Mouse (Mus musculus) hematopoietic stem cell, adult 5-6 weeks (primary cell): ENCODE data around the gene Fryl. TPM values are rescaled to one million over a fixed set of nuclear protein-coding genes. Genes with fewer than 3 reads are reported as not detected.

Experiments used
- ATAC-seq, 2 experiments: fragments of 125-278 bp in 1 of 2; replicated peaks in 1 of 2; 2 replicates each; pipeline ENCODE4 v1.8.0; 2016 to 2017; ENCODE audit warnings: inconsistent platforms in 2 of 2, mild to moderate bottlenecking in 2 of 2, moderate number of reproducible peaks in 2 of 2, low read depth in 1 of 2, moderate TSS enrichment in 1 of 2; ENCODE audit not compliant: low FRiP score in 2 of 2, poor library complexity in 2 of 2, severe bottlenecking in 2 of 2, insufficient read depth in 1 of 2, low TSS enrichment in 1 of 2
- total RNA-seq: library from RNA; stranded (forward); fragments of 172-1452, 232-1000 nt; gene quantifications from 2 replicates; pipeline ENCODE4 v1.2.3, GENCODE M21; 2017

Fryl gene
- total RNA-seq, 1 experiment from 2014 or later = 73.9 TPM

DNA sequence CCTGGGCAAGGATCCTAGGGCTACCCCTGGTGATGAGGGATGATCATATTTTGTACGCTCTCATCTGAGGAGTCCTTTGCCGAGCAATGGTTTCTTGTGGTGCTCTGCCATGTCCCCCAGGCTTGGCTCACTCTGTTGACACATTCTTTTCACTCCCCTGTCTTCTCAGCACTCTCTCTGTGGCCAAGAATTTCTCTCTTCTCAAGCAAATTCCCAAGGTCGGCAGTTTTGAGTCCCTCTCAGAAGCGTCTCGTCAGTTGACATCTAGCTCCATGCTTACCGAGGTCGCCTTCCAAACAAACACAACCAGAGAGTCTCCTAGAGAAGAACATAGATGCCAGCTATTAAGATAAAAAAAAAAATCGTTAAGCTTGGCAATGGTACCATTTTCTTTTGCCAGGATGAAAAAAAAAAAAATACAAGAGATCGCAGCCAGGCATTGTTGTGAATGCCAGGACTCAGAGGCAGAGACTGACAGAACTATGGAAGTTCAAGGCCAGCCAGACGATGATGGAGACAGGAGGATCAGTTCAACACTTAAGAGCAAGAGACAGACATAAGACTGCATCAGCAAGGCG is 12.3 kb upstream of the Fryl start:
- no peak for ATAC-seq

DNA sequence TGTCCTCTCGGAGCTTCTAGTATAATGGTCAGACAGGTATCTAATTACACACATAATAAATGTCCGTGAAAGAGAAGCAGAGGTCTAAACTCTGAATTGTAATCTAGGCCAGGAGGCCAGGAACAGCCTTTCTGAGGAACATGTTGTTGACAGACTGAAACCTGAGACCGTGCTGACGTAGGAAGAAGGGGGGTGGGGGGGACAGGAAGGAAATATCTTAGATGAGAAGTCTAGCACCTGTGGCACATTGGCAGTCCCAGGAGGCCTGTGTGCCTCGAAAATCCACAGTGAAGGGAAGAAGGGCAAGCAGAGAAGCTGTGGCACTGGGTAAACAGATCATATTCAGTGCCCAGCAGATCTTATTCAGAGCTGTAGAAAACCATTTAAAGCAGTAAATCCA is 9.0 kb upstream of the Fryl start:
- peak; percentile 62 to 88 for ATAC-seq

DNA sequence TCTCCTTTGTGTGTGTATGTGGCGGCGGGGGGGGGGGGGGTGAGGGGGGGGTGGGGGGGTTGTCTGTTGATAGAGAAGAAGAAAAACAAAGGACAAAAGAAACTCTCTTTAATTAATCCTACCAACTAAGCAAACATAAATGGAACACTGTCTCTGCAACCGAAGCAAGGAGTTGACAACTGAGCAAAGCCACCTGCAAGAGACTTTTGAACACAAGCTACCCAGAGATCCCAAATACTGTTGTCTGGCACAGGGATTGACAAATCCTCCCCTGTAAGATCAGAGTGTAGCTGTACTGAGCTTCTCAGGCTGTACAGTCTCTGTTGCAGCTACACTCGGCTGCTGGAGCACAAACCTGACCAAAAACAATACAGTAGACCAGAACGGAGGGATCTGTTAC is 7.7 kb upstream of the Fryl start:
- no peak for ATAC-seq

DNA sequence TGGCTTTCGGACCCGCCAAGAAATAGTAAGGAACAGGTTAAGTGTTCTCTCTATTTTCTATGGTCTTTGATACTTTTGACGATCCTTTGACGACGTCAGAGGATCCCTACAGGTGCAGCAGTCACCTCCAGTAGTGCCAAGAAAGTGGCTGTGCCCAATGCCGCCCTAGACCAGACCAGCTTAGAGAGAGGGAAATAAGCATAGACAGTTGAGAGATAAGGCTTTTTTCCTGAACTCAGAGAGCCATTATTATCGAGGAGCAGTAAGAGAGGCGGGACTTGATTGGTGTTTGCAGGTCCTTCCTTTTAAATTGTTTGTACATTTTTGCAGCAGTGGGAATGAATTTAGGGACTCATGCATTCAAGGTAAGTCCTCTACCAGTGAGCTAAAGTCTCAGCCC is 1.3 kb upstream of the Fryl start:
- ATAC-seq = no peak

DNA sequence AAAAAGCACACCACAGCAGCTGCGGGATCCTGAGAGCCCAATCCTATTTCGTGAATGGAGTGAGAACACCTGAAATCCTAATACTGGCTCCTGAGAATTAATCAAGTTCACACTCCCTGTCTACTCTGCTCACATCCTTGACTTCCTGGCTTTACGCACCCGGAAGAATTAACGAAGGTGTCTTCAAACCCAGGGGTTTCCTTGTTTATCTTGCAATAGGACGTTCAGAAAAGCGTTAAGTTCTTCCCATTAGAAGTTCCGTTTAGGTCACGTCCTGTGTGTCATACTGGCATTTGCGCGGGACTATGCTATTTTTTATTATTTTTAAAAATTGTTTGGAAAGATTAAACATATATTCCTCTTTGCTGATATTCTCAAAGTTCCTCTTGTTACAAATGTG is 677 bp upstream of the Fryl start:
- peak; percentile 5 to 33; a peak in 1 of 4 replicates for ATAC-seq

DNA sequence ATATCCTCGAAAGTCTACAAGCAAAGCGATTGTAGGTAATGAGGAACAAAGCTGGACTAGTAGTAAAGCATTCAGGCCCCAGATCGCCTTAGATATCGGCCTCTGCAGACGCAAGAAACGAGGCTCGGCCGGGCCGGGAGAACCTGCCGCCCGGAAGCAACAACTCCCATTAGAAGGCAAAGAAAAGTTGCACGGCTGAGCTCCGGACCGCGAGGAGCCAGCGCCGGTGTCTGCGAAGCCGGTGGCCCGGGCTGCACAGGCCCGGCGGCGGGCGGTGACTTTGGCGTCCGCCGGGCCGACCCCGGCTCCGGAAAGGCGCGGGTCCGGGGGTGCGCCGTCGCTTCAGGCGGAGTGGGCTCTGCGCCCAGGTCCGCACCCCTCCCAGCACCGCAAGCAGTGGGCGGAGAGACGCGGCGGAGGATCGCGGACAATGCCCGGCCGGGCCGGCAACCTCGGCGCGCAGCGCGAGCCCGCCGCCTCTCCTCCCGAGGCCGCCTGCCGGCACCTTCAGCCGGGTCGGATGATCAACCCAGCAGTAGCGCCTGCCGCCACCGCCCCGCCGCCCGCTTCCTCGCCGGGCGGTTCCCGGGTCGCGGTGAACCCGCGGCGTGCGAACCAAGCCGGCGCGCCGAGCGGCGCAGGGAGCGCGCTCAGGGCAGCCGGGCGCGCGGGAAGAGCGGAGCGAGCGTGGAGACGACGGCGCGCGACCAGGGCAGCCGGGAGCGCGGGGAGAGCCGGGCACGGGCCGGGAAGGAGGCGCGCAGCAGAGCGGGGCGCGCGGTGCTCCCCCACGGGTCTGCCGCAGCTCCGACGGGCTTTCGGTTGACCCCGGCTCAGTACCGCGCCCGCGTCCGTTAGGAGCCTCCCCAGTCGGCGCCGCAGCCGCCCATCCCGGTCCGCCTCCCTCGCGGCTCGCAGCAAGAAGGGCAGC is 833 bp downstream of the Fryl start:
- ATAC-seq = no peak

DNA sequence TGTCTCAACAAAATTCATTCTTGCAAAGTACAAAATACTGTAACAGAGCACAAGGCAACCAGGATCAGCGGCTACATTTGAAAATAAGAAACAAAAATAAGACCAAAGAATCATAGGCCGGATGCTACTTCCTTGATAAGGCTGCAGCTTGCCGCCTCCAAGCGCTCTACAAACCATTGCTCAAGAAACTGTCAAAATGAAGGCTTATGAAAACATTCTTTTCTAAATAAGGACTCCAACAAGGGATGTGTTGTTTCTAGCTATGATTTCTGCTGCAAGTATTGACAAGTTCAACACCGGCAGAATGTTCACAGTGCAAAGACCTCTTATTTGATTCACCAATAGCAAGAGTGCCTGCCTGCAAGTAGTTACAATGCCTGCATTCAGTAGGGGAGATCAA is 1.8 kb downstream of the Fryl start:
- ATAC-seq = no peak

DNA sequence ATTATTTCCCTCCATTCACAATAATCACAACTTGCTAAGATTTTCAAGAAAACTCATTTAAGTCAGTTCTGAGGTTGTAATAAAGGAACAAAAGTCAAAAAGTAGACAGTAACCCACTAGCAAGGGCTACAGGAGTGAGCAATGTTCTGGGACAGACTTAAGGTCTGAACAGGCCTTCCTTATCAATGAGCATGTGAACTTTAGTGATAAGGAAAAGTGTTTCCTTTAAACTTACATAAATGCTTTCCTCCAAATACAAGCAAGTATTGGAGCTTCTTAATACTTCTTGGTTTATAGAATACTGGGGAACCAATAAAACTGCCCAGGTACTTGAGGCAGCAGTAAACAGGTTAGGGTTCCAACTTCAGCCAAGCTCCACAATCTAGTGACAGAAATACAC is 3.7 kb downstream of the Fryl start:
- ATAC-seq = no peak

DNA sequence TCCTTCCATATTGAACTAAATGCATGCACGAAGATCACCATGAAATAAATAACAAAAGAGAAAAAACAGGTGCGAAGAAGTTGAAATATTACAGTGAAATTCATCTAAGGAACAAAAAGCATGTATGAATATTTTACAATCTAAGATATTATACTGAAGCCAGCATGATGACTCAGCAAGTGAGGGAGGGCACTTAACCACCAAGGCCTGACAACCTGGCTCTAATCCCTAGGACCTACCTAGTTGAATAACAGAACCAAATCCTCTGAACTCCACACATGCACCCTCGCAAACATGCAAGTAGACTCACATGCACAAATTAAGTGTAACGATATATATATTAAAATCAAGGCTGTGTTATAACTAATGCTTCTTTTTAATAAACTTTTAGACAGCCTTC is 7.1 kb downstream of the Fryl start:
- 0 out of 4 replicates have a peak, but pooled peaks of 1 of the 2 experiments have one; percentile 59 for ATAC-seq

DNA sequence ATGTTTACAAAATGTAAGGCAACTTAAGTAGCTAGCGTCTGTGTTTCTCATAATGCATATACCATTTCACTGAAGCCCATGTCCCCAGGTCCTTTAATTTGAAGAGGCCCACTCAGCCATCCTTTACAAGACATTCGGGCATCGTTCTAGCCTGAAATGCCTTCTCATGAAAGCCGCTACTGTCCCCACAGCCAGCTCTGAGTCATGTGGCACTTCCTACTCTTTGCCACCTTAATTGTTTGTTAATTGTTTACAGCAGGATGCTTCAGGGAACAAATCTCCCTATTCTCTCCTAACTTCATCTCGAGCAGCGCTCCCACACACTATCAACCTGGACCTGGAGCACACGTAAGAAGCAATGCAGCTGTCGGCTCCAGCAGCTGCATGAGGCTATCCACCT is 8.2 kb downstream of the Fryl start:
- no peak for ATAC-seq

DNA sequence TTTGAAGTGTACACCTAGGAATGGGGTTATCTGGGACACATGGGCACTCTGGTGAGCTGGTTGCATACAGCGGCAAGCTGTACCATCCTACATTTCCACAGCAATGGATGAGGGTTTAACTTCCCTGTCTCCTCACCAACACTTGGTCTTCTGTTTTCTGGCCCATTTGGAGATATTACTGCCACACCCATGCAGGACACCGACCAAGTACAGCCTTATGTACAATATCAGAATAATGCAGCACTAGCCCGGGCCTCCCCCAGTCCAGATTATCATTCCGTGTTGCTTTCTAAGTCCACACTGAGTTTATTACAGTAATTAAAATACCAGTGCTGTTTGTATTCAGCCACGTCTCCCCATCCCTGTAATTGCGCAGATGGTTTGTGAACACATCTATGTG is 10.0 kb downstream of the Fryl start:
- ATAC-seq = no peak

DNA sequence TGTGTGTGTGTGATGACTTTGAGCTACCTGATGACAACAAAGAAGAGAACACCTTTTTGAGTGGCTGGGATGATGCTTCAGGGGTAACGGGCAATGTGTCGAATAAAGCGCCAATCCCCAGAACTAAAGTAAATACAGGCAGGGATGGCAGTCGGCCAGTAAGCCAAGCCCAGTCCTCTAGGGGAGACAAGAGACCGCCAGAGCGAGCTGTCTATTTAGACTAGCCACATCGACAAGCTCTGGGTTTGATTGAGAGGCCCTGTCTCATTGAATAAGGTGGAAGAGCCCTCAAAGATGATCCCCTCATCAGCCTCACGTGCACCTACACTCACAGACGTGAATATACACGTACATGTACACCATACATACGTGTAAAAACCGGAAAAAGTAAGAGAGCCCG is 12.0 kb downstream of the Fryl start:
- ATAC-seq = no peak

DNA sequence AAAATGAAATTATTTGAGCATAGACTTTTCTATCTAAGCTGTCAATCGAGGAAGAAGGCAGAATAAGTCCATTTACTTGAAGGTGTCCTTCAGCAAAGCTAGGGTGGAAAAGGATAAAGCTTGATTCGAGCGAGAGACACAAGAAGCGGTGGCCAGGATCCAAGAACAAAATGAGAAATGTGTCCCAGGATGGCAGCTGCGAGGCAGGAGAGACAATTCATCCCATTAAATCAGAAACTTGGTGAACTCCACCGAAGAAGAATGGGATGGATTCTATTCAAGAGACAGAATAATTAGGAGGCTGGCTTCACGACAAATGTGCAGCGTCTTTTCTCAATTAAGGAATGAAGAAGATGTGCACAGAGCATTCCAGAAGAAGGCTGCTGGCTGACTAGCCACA is 14.5 kb downstream of the Fryl start:
- ATAC-seq = no peak

DNA sequence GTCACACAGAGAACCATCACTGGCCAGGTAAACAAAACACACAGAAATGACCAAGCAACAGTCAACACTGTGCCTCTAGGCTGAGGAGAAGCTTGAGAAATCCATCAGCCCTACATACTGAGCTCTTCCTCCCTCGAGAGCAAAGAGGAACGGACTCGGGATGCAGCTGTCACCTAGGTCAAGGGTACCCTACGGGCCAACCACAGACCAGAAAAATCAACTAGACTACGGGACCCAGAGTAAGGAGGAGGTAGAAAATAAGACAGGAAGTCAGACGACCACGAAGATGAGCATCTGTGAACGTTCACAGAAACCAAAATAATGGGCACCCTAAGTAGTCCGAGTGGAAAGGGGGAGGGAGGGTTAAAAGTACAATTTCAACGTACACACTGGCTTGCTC is 15.1 kb downstream of the Fryl start:
- ATAC-seq = peak; percentile 89

DNA sequence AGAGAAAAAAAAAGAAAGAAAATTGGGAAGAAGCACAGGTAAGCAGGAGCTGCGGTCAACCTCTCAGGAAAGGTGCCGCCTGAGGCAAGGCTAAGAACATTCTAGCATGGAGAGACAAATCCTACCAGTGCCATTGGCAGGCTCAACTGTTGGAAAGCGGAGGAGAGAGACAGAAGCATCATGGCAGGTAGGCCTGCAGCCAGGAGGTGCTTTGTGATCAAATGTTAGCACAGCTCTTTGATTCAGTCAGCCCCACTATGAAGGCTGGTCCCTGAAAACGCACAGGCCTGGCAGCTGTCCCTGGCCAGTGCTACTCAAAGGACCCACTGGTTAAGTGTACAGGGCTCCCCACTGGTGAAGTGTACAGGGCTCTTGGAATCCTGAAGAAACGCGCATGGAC is 16.0 kb downstream of the Fryl start:
- no peak for ATAC-seq

DNA sequence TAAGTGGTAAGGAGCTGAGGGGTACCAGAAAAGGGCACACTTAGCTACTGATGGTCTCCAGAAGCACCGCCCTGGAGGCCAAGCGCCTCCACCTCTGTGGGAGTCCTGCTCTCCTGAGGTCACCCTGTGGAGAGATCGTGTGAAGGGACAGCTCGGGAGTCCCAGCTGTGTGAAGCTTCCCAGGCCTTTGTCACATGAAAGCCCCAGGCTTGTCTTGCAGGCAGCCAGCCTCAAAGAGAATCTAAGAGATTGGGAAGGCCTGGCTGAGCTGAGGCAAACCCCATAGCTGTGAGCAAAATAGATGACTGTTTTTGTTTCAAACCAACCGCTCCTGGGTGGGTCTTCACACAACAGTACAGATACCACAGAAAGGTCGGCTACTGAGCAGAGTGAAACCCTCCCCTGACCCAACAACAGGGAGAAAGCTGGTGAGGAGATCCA is 19.5 kb downstream of the Fryl start:
- no peak for ATAC-seq

DNA sequence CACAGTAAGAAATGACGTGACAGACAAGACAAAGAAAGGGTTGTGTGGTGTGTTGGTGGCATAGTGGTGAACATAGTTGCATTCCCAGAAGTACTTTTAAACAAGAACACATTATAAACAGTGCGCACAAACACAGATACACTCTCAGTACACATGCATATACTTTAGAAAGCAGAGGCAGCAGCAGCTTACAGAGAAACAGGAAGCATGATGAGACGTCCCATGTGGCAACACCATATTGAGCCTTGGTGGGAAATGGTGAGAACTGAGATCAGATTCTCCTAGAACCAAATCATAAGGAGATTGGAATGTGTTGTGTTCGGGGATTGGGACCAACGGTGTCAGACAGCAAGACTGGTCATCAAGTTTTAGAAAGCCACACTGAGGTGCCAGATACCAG is 21.2 kb downstream of the Fryl start:
- no peak for ATAC-seq

DNA sequence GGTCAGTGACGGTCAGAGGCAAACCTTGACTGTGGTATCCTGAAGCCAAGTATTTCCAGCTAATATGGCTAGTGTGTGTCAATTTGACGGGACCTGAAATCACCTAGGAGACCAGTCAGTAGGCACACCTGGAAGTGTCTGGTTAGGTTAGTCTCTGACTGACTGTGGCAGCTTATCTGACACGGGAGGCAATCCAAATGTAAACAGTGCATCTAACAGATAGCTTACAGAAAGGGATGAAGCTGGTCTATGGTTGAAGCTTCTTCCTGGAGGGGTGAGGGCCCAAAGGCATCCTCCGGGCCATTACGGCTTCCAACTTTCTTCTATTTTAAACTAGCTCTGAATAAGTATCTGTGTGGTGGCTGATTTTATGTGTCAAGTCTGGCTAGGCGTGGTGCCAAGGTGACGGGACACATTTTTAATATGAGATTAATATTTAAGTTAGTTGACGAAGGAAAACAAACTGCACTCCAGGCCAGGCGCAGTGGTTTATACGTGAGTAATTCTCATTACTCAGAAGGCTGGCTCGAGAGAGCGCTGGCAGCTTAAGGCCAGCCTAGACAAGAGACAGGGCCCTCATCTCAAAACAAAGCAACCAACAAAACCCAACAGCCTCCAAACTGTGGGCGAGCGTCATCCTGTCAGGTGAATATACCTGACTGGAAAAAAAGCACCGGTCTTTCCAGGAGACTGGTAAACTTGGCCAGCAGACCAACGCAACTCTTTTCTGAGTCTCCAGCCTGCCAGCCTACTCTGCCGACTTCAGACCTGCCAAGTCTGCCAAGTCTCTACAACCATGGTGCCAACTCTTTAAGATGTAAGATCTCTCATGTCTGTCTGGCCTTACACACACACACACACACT is 23.2 kb downstream of the Fryl start:
- no peak for ATAC-seq
